In the genomic region with DNA sequence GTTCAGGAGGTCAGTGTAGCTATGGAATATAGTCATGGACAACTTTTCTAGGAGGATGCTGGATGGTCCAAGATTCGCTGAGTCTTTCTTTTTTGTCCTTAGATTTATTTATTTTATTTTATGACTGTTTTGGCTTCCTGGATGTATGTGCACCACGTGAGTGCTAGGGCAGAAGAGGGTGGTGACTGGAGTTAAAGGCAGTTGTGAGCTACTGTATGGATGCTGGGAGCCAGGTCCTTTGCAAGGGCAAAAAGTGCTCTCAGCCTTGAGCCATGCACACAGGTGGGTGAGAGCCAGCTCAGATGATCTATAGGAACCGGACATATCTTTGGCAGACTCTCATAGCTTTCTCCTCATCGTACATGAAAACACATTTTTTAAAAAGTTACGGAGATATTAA, we compare ENCODE assay signal across 8 mouse cellular contexts. TPM values are rescaled to one million over a fixed set of nuclear protein-coding genes. Genes with fewer than 3 reads are reported as not detected.
DNase-seq lines count a peak whose midpoint lies in the region; ATAC-seq and TF ChIP-seq lines count a peak whose summit lies in the region.

No protein-coding gene starts in this region.

- ATAC-seq in lung, embryonic 14.5 days (ENCODE audit: insufficient read depth) = no peak; the same call in 1 of the 2 replicates
- ATAC-seq in embryonic facial prominence, embryonic 15.5 days (ENCODE audit: insufficient number of reproducible peaks, low FRiP score, low TSS enrichment, low read depth) = no peak
- ATAC-seq in intestine, embryonic 15.5 days = peak; percentile 39
- ATAC-seq in neural tube, embryonic 12.5 days (ENCODE audit: low FRiP score, low read depth) = no peak

- intact Hi-C loops in left cerebral cortex, postnatal 4 days (cut with DNase I) = no loop called here

- TF ChIP-seq CTCF in lung, embryonic 14.5 days (IDR thresholded peaks at IDR 0.05; ENCODE audit: low read depth) = no peak

- no peak overlapping the region for H3K9ac ChIP-seq in lung, embryonic 14.5 days
- no peak overlapping the region for H3K9ac ChIP-seq in embryonic facial prominence, embryonic 15.5 days
- H3K9ac ChIP-seq in intestine, embryonic 15.5 days = peak overlapping the region; percentile 72; the same call in 1 of the 2 replicates
- H3K9ac ChIP-seq in neural tube, embryonic 12.5 days = no peak overlapping the region

- no peaks in the 10 kb centered on the region for H3K4me1 ChIP-seq in lung, embryonic 14.5 days (ENCODE audit: insufficient read depth)
- peaks cover 7% of the 10 kb centered on the region; the same call in 1 of the 2 replicates for H3K4me1 ChIP-seq in embryonic facial prominence, embryonic 15.5 days
- H3K4me1 ChIP-seq in intestine, embryonic 15.5 days (replicated peaks) = peaks cover 6% of the 10 kb centered on the region; the same call in 1 of the 2 replicates
- H3K4me1 ChIP-seq in neural tube, embryonic 12.5 days = peaks cover 10% of the 10 kb centered on the region

- H3K4me2 ChIP-seq in lung, embryonic 14.5 days = peak overlapping the region; percentile 91
- peak overlapping the region; percentile 83 for H3K4me2 ChIP-seq in embryonic facial prominence, embryonic 15.5 days (replicated peaks)
- peak overlapping the region; percentile 95 for H3K4me2 ChIP-seq in intestine, embryonic 15.5 days (replicated peaks)
- H3K4me2 ChIP-seq in neural tube, embryonic 12.5 days (replicated peaks) = peak overlapping the region; percentile 82

- 13% methylated on average over 5 of the region's 5 CpGs for WGBS in lung, embryonic 14.5 days
- 19% methylated on average over 5 of the region's 5 CpGs for WGBS in embryonic facial prominence, embryonic 15.5 days
- WGBS in intestine, embryonic 15.5 days = 15% methylated on average over 5 of the region's 5 CpGs
- WGBS in neural tube, embryonic 12.5 days = 28% methylated on average over 5 of the region's 5 CpGs

- no peak for DNase-seq in lung, embryonic 14.5 days
- no peak for DNase-seq in lung, postnatal 14 days
- no peak for DNase-seq in left cerebral cortex, postnatal 4 days
- no peak for DNase-seq in ovary, postnatal 14 days (ENCODE audit: low spot score)
- DNase-seq in spleen, adult 18-20 months = no peak

- H3K27ac ChIP-seq in lung, embryonic 14.5 days (ENCODE audit: low read depth) = no peak overlapping the region
- H3K27ac ChIP-seq in embryonic facial prominence, embryonic 15.5 days (replicated peaks) = no peak overlapping the region
- no peak overlapping the region for H3K27ac ChIP-seq in intestine, embryonic 15.5 days
- H3K27ac ChIP-seq in neural tube, embryonic 12.5 days = no peak overlapping the region

- H3K36me3 ChIP-seq in lung, embryonic 14.5 days (ENCODE audit: insufficient read depth) = no peaks in the 10 kb centered on the region
- no peaks in the 10 kb centered on the region for H3K36me3 ChIP-seq in embryonic facial prominence, embryonic 15.5 days
- no peaks in the 10 kb centered on the region for H3K36me3 ChIP-seq in intestine, embryonic 15.5 days
- H3K36me3 ChIP-seq in neural tube, embryonic 12.5 days = no peaks in the 10 kb centered on the region

- H3K4me3 ChIP-seq in lung, embryonic 14.5 days (ENCODE audit: low read depth, low read length) = peak overlapping the region; percentile 62
- H3K4me3 ChIP-seq in embryonic facial prominence, embryonic 15.5 days (replicated peaks) = peak overlapping the region; percentile 66
- peak overlapping the region; percentile 71 for H3K4me3 ChIP-seq in intestine, embryonic 15.5 days (replicated peaks)
- H3K4me3 ChIP-seq in neural tube, embryonic 12.5 days = peak overlapping the region; percentile 68

- no peaks in the 10 kb centered on the region for H3K9me3 ChIP-seq in lung, embryonic 14.5 days (ENCODE audit: low read depth, low read length)
- H3K9me3 ChIP-seq in embryonic facial prominence, embryonic 15.5 days (replicated peaks) = no peaks in the 10 kb centered on the region
- no peaks in the 10 kb centered on the region for H3K9me3 ChIP-seq in intestine, embryonic 15.5 days
- no peaks in the 10 kb centered on the region for H3K9me3 ChIP-seq in neural tube, embryonic 12.5 days

- no peaks in the 10 kb centered on the region for H3K27me3 ChIP-seq in lung, embryonic 14.5 days (ENCODE audit: insufficient read depth, low read length)
- no peaks in the 10 kb centered on the region for H3K27me3 ChIP-seq in embryonic facial prominence, embryonic 15.5 days
- H3K27me3 ChIP-seq in intestine, embryonic 15.5 days (replicated peaks) = no peaks in the 10 kb centered on the region
- H3K27me3 ChIP-seq in neural tube, embryonic 12.5 days (replicated peaks) = no peaks in the 10 kb centered on the region

RNA-seq across cellular contexts. Expression of a gene that starts 0.4 kb away (rescaled TPM):
- 11.3 and 14.2 TPM in 2 replicates for polyA plus RNA-seq in lung, embryonic 14.5 days (2014; fragmentation: Nextera tagmentation; extraction: Ambion mirVana)
- polyA plus RNA-seq in embryonic facial prominence, embryonic 15.5 days (2015; fragmentation: Nextera tagmentation; extraction: Ambion mirVana) = 13.4 and 13.8 TPM in 2 replicates
- polyA plus RNA-seq in intestine, embryonic 15.5 days (2015; fragmentation: Nextera tagmentation; extraction: Ambion mirVana) = 12.1 and 14.4 TPM in 2 replicates
- polyA plus RNA-seq in neural tube, embryonic 12.5 days (2016; fragmentation: Nextera tagmentation; extraction: Ambion mirVana) = 39.0 and 42.6 TPM in 2 replicates
- 10 to 100 TPM; 89.6 to 97.9 TPM for total RNA-seq in left cerebral cortex, postnatal 4 days (2021)

RNA-seq across cellular contexts. Expression of a gene that starts 53.1 kb away (rescaled TPM):
- polyA plus RNA-seq in lung, embryonic 14.5 days (2014; fragmentation: Nextera tagmentation; extraction: Ambion mirVana) = 563 and 591 TPM in 2 replicates
- 380 and 384 TPM in 2 replicates for polyA plus RNA-seq in embryonic facial prominence, embryonic 15.5 days (2015; fragmentation: Nextera tagmentation; extraction: Ambion mirVana)
- 342 and 418 TPM in 2 replicates for polyA plus RNA-seq in intestine, embryonic 15.5 days (2015; fragmentation: Nextera tagmentation; extraction: Ambion mirVana)
- polyA plus RNA-seq in neural tube, embryonic 12.5 days (2016; fragmentation: Nextera tagmentation; extraction: Ambion mirVana) = 569 and 589 TPM in 2 replicates
- total RNA-seq in left cerebral cortex, postnatal 4 days (2021) = 100 to 1,000 TPM; 209 to 222 TPM

RNA-seq across cellular contexts. Expression of a gene that starts 53.6 kb away (rescaled TPM):
- polyA plus RNA-seq in lung, embryonic 14.5 days (2014; fragmentation: Nextera tagmentation; extraction: Ambion mirVana) = 1,221 and 1,233 TPM in 2 replicates
- 1,589 and 1,636 TPM in 2 replicates for polyA plus RNA-seq in embryonic facial prominence, embryonic 15.5 days (2015; fragmentation: Nextera tagmentation; extraction: Ambion mirVana)
- 1,529 and 1,675 TPM in 2 replicates for polyA plus RNA-seq in intestine, embryonic 15.5 days (2015; fragmentation: Nextera tagmentation; extraction: Ambion mirVana)
- 2,094 and 2,188 TPM in 2 replicates for polyA plus RNA-seq in neural tube, embryonic 12.5 days (2016; fragmentation: Nextera tagmentation; extraction: Ambion mirVana)
- 100 to 1,000 TPM; 795 to 816 TPM for total RNA-seq in left cerebral cortex, postnatal 4 days (2021)
